Mouse (Mus musculus): ENCODE measurements around the gene Apof.

- TF ChIP-seq CTCF (IDR thresholded peaks at IDR 0.05; ENCODE audit: insufficient read depth, low read depth, low read length) (no peak), POLR2A (IDR thresholded peaks at IDR 0.05; ENCODE audit: insufficient read depth, low read depth, low read length) (no peak)
Observed at GRCm38 (mm10) chr10:128227592-128227991, 40.9 kb upstream of the Apof start.
